Mouse (Mus musculus): ENCODE results near the gene Hcfc1r1. TPM values are rescaled to one million over a fixed set of nuclear protein-coding genes. Genes with fewer than 3 reads are reported as not detected.

The Hcfc1r1 gene
- polyA plus RNA-seq, 1 experiment = 199 TPM

DNA sequence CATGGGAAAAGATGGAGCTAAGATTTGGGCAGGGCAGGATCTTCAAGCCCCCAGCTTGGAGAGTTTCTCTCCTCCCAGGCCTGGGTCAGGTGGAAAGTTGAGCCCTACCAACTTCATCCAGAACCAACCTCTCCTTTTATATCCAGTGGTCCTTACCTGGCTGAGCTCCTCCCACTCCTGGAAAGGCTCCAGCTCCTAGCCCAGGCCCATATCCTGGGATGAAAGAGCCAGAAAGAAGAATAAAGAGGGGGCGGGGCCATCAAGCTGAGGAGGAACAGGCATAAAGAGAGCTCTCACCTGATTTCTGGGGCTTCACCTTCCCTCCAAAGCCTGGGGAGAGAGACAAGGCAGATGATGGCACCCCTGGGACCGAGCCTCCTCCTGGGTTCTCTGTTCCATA, 43.6 kb downstream of the Hcfc1r1 start:
- H3K4me2 ChIP-seq (ENCODE audit: low read depth) = no peak overlapping the region
- H3ac ChIP-seq (ENCODE audit: control insufficient read depth, insufficient read length) = no peak overlapping the region
- no peaks in the 10 kb centered on the region for H3K79me2 ChIP-seq (ENCODE audit: control insufficient read depth, insufficient read depth)
- H3K4me3 ChIP-seq = no peak overlapping the region
- H3K27me3 ChIP-seq (ENCODE audit: control insufficient read depth, insufficient read depth, insufficient read length) = no peaks in the 10 kb centered on the region
- H3K36me3 ChIP-seq (ENCODE audit: control insufficient read depth, insufficient read depth) = no peaks in the 10 kb centered on the region
- TF ChIP-seq REST (IDR thresholded peaks at IDR 0.05; ENCODE audit: insufficient read depth, insufficient read length) (no peak), E2F4 (IDR thresholded peaks at IDR 0.05; ENCODE audit: insufficient read depth) (no peak), TCF12 (IDR thresholded peaks at IDR 0.05; ENCODE audit: insufficient read depth, poor library complexity, severe bottlenecking) (no peak), SRF (IDR thresholded peaks at IDR 0.05; ENCODE audit: control insufficient read depth, insufficient read length, low read depth) (no peak), TCF3 (IDR thresholded peaks at IDR 0.05; ENCODE audit: insufficient read length, low read depth) (no peak), CEBPB (IDR thresholded peaks at IDR 0.05; ENCODE audit: insufficient read depth, poor library complexity, severe bottlenecking) (no peak), MYOG (IDR thresholded peaks at IDR 0.05; ENCODE audit: control insufficient read depth in 1 of 3, insufficient read depth in 1 of 3, insufficient read length in 2 of 3, low read depth in 2 of 3) (no peak), POLR2A (IDR thresholded peaks at IDR 0.05; ENCODE audit: insufficient read length, low read depth) (no peak), MYOD1 (IDR thresholded peaks at IDR 0.05; ENCODE audit: control insufficient read depth in 1 of 3, insufficient read length in 2 of 3, low read depth in 2 of 3) (no peak), MAX (IDR thresholded peaks at IDR 0.05; ENCODE audit: low read depth) (no peak), USF1 (IDR thresholded peaks at IDR 0.05; ENCODE audit: low read depth) (no peak), POLR2AphosphoS2 (IDR thresholded peaks at IDR 0.05; ENCODE audit: insufficient read length, low read depth) (no peak)

GRCm38 (mm10) chr17:23719455-23719854, 46.1 kb downstream of the Hcfc1r1 start:
- TF ChIP-seq CEBPB (IDR thresholded peaks at IDR 0.05; ENCODE audit: insufficient read depth, poor library complexity, severe bottlenecking) = no peak
- TF ChIP-seq USF1 (IDR thresholded peaks at IDR 0.05; ENCODE audit: low read depth) = no peak
- Histone ChIP-seq H3ac (ENCODE audit: control insufficient read depth, insufficient read length) (no peak overlapping the region), H3K4me2 (ENCODE audit: low read depth) (no peak overlapping the region), H3K36me3 (ENCODE audit: control insufficient read depth, insufficient read depth) (no peaks in the 10 kb centered on the region), H3K27me3 (ENCODE audit: control insufficient read depth, insufficient read depth, insufficient read length) (no peaks in the 10 kb centered on the region), H3K4me3 (no peak overlapping the region), H3K79me2 (ENCODE audit: control insufficient read depth, insufficient read depth) (no peaks in the 10 kb centered on the region)

DNA sequence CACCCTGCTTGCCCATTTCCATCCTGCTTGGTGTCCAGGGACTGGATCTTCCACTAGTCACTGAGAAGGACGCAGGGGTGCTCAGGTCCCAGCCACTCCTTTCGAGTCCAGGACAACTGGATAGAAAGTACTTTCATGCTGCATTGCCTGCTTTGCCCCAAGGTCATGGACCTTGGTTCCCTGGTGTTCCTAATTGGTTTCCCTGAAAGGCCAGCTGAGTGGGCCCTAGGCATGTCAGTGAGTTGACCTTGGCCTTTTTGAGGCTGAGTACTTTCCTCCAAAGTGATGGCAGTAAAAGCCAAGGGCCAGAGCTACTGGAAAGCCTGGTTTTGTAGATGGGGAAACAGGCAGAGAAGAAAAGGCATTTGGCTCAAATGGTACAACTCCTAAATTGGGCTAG, 48.5 kb downstream of the Hcfc1r1 start:
- Histone ChIP-seq H3K27me3 (ENCODE audit: control insufficient read depth, insufficient read depth, insufficient read length) (no peaks in the 10 kb centered on the region), H3K4me3 (no peak overlapping the region), H3K79me2 (ENCODE audit: control insufficient read depth, insufficient read depth) (no peaks in the 10 kb centered on the region), H3K4me2 (ENCODE audit: low read depth) (no peak overlapping the region), H3ac (ENCODE audit: control insufficient read depth, insufficient read length) (no peak overlapping the region), H3K36me3 (ENCODE audit: control insufficient read depth, insufficient read depth) (no peaks in the 10 kb centered on the region)
- TF ChIP-seq REST (IDR thresholded peaks at IDR 0.05; ENCODE audit: insufficient read depth, insufficient read length) = no peak
- TF ChIP-seq CEBPB (IDR thresholded peaks at IDR 0.05; ENCODE audit: insufficient read depth, poor library complexity, severe bottlenecking) = no peak

GRCm38 (mm10) chr17:23722376-23723125, 49.2 kb downstream of the Hcfc1r1 start, which contains the start of gene 1520401A03Rik:
Gene 1520401A03Rik, minus strand, starts transcription at chr17:23722783.
- TF ChIP-seq REST (IDR thresholded peaks at IDR 0.05; ENCODE audit: insufficient read depth, insufficient read length) (no peak), E2F4 (IDR thresholded peaks at IDR 0.05; ENCODE audit: insufficient read depth) (no peak), MYOD1 (IDR thresholded peaks at IDR 0.05; ENCODE audit: control insufficient read depth in 1 of 3, insufficient read length in 2 of 3, low read depth in 2 of 3) (peak in 2 of 3 experiments; percentile 96 to 98), CEBPB (IDR thresholded peaks at IDR 0.05; ENCODE audit: insufficient read depth, poor library complexity, severe bottlenecking) (peak; percentile 15; the same call in 1 of the 2 replicates), TCF3 (IDR thresholded peaks at IDR 0.05; ENCODE audit: insufficient read length, low read depth) (peak; percentile 98), SRF (IDR thresholded peaks at IDR 0.05; ENCODE audit: control insufficient read depth, insufficient read length, low read depth) (peak; percentile 54), MYOG (IDR thresholded peaks at IDR 0.05; ENCODE audit: control insufficient read depth in 1 of 3, insufficient read depth in 1 of 3, insufficient read length in 2 of 3, low read depth in 2 of 3) (peak; percentile 65 to 100 (median 98)), TCF12 (IDR thresholded peaks at IDR 0.05; ENCODE audit: insufficient read depth, poor library complexity, severe bottlenecking) (peak; percentile 97), MAX (IDR thresholded peaks at IDR 0.05; ENCODE audit: low read depth) (no peak)
- H3K27me3 ChIP-seq (ENCODE audit: control insufficient read depth, insufficient read depth, insufficient read length) = no peaks in the 10 kb centered on the region
- no peak within 1 kb of the TSS for H3ac ChIP-seq (ENCODE audit: control insufficient read depth, insufficient read length)

More at GRCm38 (mm10) chr17:23722376-23723125, 49.2 kb downstream of the Hcfc1r1 start, which contains the start of gene 1520401A03Rik:
- H3K79me2 ChIP-seq (ENCODE audit: control insufficient read depth, insufficient read depth) = no peaks in the 10 kb centered on the region
- H3K4me2 ChIP-seq (ENCODE audit: low read depth) = no peak within 1 kb of the TSS
- H3K4me3 ChIP-seq = no peak within 1 kb of the TSS
- H3K36me3 ChIP-seq (ENCODE audit: control insufficient read depth, insufficient read depth) = no peaks in the 10 kb centered on the region

Other genes starting within 250 kb of the Hcfc1r1 start
- not detected for gene Vmn2r117, start 193.9 kb upstream of the Hcfc1r1 start, polyA plus RNA-seq (2012; fragmentation: generic; extraction: Trizol)
- gene Zfp213, start 109.4 kb upstream of the Hcfc1r1 start, polyA plus RNA-seq (2012; fragmentation: generic; extraction: Trizol) = 9.9 TPM
- 5.1 TPM for gene Zfp13, start 74.1 kb upstream of the Hcfc1r1 start, polyA plus RNA-seq (2012; fragmentation: generic; extraction: Trizol)
- 0.02 TPM for gene Zscan10, start 72.7 kb upstream of the Hcfc1r1 start, polyA plus RNA-seq (2012; fragmentation: generic; extraction: Trizol)
- gene Mmp25, start 28.3 kb upstream of the Hcfc1r1 start, polyA plus RNA-seq (2012; fragmentation: generic; extraction: Trizol) = not detected
- 0.14 TPM for gene Bicdl2, start 13.1 kb upstream of the Hcfc1r1 start, polyA plus RNA-seq (2012; fragmentation: generic; extraction: Trizol)
- gene Thoc6, start 286 bp downstream of the Hcfc1r1 start, polyA plus RNA-seq (2012; fragmentation: generic; extraction: Trizol) = 30.1 TPM
- 328 TPM for gene Tnfrsf12a, start 3.9 kb downstream of the Hcfc1r1 start, polyA plus RNA-seq (2012; fragmentation: generic; extraction: Trizol)
- not detected for gene Cldn6, start 5.7 kb downstream of the Hcfc1r1 start, polyA plus RNA-seq (2012; fragmentation: generic; extraction: Trizol)
- 0.24 TPM for gene Cldn9, start 10.4 kb downstream of the Hcfc1r1 start, polyA plus RNA-seq (2012; fragmentation: generic; extraction: Trizol)
- gene 1520401A03Rik, start 49.2 kb downstream of the Hcfc1r1 start, polyA plus RNA-seq (2012; fragmentation: generic; extraction: Trizol) = 0.40 TPM
- 11.5 TPM for gene Pkmyt1, start 52.7 kb downstream of the Hcfc1r1 start, polyA plus RNA-seq (2012; fragmentation: generic; extraction: Trizol)
- gene Paqr4, start 67.3 kb downstream of the Hcfc1r1 start, polyA plus RNA-seq (2012; fragmentation: generic; extraction: Trizol) = 15.4 TPM
- 0.88 TPM for gene Kremen2, start 72.2 kb downstream of the Hcfc1r1 start, polyA plus RNA-seq (2012; fragmentation: generic; extraction: Trizol)
- gene Flywch1, start 98.0 kb downstream of the Hcfc1r1 start, polyA plus RNA-seq (2012; fragmentation: generic; extraction: Trizol) = 43.5 TPM
- gene Flywch2, start 112.5 kb downstream of the Hcfc1r1 start, polyA plus RNA-seq (2012; fragmentation: generic; extraction: Trizol) = 0.42 TPM
- 58.2 TPM for gene Srrm2, start 116.9 kb downstream of the Hcfc1r1 start, polyA plus RNA-seq (2012; fragmentation: generic; extraction: Trizol)
- gene Elob, start 155.5 kb downstream of the Hcfc1r1 start, polyA plus RNA-seq (2012; fragmentation: generic; extraction: Trizol) = 986 TPM
- gene Prss33, start 162.5 kb downstream of the Hcfc1r1 start, polyA plus RNA-seq (2012; fragmentation: generic; extraction: Trizol) = not detected
- gene Prss32, start 170.3 kb downstream of the Hcfc1r1 start, polyA plus RNA-seq (2012; fragmentation: generic; extraction: Trizol) = 0.04 TPM
- 0.05 TPM for gene Prss41, start 170.6 kb downstream of the Hcfc1r1 start, polyA plus RNA-seq (2012; fragmentation: generic; extraction: Trizol)
- gene Prss21, start 194.5 kb downstream of the Hcfc1r1 start, polyA plus RNA-seq (2012; fragmentation: generic; extraction: Trizol) = not detected
- gene Dcpp1, start 207.3 kb downstream of the Hcfc1r1 start, polyA plus RNA-seq (2012; fragmentation: generic; extraction: Trizol) = not detected
- gene Dcpp2, start 207.3 kb downstream of the Hcfc1r1 start, polyA plus RNA-seq (2012; fragmentation: generic; extraction: Trizol) = not detected
- gene Dcpp3, start 243.9 kb downstream of the Hcfc1r1 start, polyA plus RNA-seq (2012; fragmentation: generic; extraction: Trizol) = not detected

Measured in myocyte (in vitro differentiated cells).